Mouse (Mus musculus) neural tube, embryonic 13.5 days (tissue): ENCODE data around the gene Nsmce4a. TPM values are rescaled to one million over a fixed set of nuclear protein-coding genes. Genes with fewer than 3 reads are reported as not detected.
"Not testable (repeated sequence)": the region's sequence is repeated elsewhere in the genome, so short reads cannot be mapped to it uniquely, and the experiment has no call there.

ENCODE experiments used
- ATAC-seq: fragments of 200-750 bp; cut with Nextera tagmentation; 2 replicates; pipeline ENCODE4 v1.8.0; 2017; ENCODE audit warnings: low read depth, mild to moderate bottlenecking, moderate TSS enrichment, moderate library complexity
- H3K27ac ChIP-seq: fragments of 300-500 bp; sonication (generic); replicated peaks from 2 replicates; pipeline ENCODE4 v1.5.1; 2015; ENCODE audit warnings: moderate library complexity, mild to moderate bottlenecking, inconsistent platforms
- H3K27me3 ChIP-seq: fragments of 300-500 bp; sonication (generic); 2 replicates; pipeline ENCODE4 v1.6.1; 2015; ENCODE audit warnings: mild to moderate bottlenecking, inconsistent platforms
- H3K36me3 ChIP-seq: fragments of 300-500 bp; sonication (generic); 2 replicates; pipeline ENCODE4 v1.6.1; 2015; ENCODE audit warnings: mild to moderate bottlenecking, inconsistent platforms
- H3K4me1 ChIP-seq: fragments of 300-500 bp; sonication (generic); replicated peaks from 2 replicates; pipeline ENCODE4 v1.6.1; 2015; ENCODE audit warnings: inconsistent platforms
- H3K4me2 ChIP-seq: fragments of 300-500 bp; sonication (generic); 2 replicates; pipeline ENCODE4 v1.6.1; 2015; ENCODE audit warnings: inconsistent platforms, mild to moderate bottlenecking, moderate library complexity
- H3K4me3 ChIP-seq: fragments of 300-500 bp; sonication (generic); 2 replicates; pipeline ENCODE4 v1.5.1; 2015; ENCODE audit warnings: mild to moderate bottlenecking, inconsistent platforms
- H3K9ac ChIP-seq: fragments of 300-500 bp; sonication (generic); 2 replicates; pipeline ENCODE4 v1.6.1; 2015; ENCODE audit warnings: moderate library complexity, mild to moderate bottlenecking, inconsistent platforms
- H3K9me3 ChIP-seq: fragments of 300-500 bp; sonication (generic); 2 replicates; pipeline ENCODE4 v1.6.1; 2016; ENCODE audit warnings: inconsistent platforms
- WGBS: fragments of 180-500 bp; shearing (Covaris S2); methylation state at CpG from one replicate; pipeline ENCODE4 v1.1.7; 2015; 5-methylcytosine and 5-hydroxymethylcytosine counted together
- polyA plus RNA-seq: library from polyadenylated mRNA; unstranded; fragments of >200 nt; fragmentation: Nextera tagmentation; extraction: Ambion mirVana; gene quantifications from 2 replicates; pipeline ENCODE4 v1.2.1, GENCODE M21; 2015

Gene Nsmce4a
- polyA plus RNA-seq, 1 experiment from 2014 or later, result 107 TPM

DNA sequence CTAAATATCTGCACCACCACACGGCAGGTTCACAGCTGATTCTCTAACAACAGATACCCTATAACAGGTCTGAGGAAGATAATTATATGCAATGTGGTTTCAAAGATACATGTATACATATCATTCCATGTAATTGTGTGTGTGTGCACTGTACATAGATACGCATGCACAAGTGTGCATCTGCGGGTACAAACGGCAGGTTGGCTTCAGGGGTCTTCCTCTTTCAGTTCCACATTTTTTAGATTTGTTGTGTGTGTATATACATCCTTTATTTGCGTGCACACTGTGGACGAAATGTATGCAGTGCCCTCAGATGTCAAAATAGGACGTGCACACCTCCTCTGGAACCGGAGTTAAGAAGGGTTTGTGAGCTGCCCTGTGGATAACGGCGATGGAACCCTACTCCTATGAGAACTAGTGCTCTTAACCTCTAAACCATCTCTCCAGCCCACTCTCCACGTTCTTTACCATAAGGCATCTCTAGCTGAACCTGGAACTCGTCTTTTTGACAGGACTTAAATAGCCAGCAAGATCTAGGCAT lies 25.2 kb downstream of the Nsmce4a start:
- Histone ChIP-seq H3K27me3 (no peaks in the 10 kb centered on the region), H3K9ac (no peak overlapping the region), H3K4me3 (peak overlapping the region; percentile 87), H3K27ac (0 out of 2 replicates have a peak overlapping the region, but pooled peaks have one; percentile 11), H3K4me2 (peak overlapping the region; percentile 75; the same call in 1 of the 2 replicates), H3K36me3 (peaks cover 24% of the 10 kb centered on the region), H3K9me3 (no peaks in the 10 kb centered on the region), H3K4me1 (peaks cover 16% of the 10 kb centered on the region)
- no peak; the same call in 1 of the 2 replicates for ATAC-seq
- WGBS, result 87% methylated on average over 12 of the region's 12 CpGs

DNA sequence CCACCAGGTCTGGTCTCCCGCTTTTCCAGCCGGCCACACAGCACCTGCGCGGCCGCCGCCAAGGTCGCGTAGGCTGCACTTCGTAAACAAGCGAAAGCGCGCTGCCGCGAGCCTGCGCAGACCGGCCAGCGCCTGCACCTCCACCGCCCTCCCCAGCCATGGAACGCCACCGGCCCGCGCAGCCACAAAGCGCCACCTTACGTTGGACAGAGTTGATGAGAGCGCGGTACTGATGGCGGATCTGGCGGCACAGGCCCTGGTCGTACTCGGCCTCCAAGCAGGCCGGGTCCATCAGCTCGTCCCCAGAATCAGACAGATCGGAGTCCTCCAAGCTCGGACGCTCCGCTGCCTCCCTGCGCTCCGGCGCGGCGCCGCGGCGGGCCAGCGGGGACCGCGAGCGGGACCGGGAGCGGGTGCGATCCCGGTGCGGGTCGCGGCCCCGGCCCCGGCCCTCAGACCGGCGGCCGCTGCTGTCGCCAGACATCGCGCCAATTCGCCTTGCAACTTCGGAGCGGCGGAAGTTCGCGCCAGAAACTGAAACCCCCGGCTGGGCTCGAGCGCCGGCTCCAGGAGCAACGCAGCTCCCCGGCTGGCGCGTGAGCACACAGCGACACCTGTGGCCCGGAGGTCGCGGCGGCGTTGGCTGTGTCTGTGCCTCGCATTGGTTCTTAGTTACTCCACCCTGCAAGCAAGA lies 26.0 kb downstream of the Nsmce4a start:
- peak overlapping the region; percentile 90 for H3K9ac ChIP-seq
- H3K36me3 ChIP-seq, result peaks cover 31% of the 10 kb centered on the region
- no peaks in the 10 kb centered on the region for H3K27me3 ChIP-seq
- peak overlapping the region; percentile 75 for H3K4me2 ChIP-seq
- ATAC-seq, result peak; percentile 96
- H3K4me1 ChIP-seq, result peaks cover 16% of the 10 kb centered on the region
- 0% methylated on average over 84 of the region's 84 CpGs for WGBS
- no peaks in the 10 kb centered on the region for H3K9me3 ChIP-seq
- peak overlapping the region; percentile 97 for H3K27ac ChIP-seq
- peak overlapping the region; percentile 87 for H3K4me3 ChIP-seq

DNA sequence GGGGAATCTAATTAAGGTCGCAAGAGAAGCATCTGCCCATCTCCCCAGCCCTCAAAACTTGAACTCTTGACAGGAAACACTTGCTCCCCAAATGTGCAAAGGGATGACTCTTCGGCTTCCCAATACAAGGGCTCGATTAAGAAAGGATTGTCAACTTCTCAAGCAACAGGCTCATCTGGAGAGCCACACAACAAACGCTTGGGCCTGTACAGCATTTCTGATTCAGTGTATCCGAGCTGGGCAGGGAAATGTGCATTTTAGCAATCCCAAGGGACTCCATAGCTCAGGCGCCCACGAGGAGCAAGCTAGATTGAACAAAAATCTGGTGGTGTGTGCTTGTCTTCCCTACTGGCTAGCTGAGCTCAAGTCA lies 26.5 kb downstream of the Nsmce4a start:
- peak overlapping the region; percentile 90 for H3K9ac ChIP-seq
- no peak; the same call in 1 of the 2 replicates for ATAC-seq
- WGBS, result 8% methylated on average over 7 of the region's 7 CpGs

DNA sequence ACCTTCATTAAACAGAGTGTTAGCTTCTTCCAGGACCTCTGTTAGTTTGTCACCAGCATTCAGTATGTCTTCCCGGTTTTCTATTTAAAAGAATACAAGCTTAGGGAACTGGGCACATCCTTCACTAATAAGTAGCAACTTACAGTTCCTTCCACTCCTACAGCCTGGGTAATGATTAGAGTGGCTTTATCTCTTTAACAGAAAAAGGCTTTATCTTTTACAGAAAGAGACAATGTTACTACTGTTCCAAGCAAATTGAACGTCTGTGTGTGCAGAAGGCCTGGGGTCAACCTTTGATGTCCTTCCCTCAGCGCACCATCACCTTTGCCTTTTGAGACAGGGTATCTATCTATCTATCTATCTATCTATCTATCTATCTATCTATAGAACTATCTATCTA lies 27.0 kb downstream of the Nsmce4a start:
- ATAC-seq, result no peak
- WGBS, result 56% methylated on average over 3 of the region's 3 CpGs
- H3K4me3 ChIP-seq, result peak overlapping the region; percentile 87
- peaks cover 16% of the 10 kb centered on the region for H3K4me1 ChIP-seq
- no peaks in the 10 kb centered on the region for H3K27me3 ChIP-seq
- peaks cover 39% of the 10 kb centered on the region for H3K36me3 ChIP-seq
- H3K9me3 ChIP-seq, result no peaks in the 10 kb centered on the region
- peak overlapping the region; percentile 90 for H3K9ac ChIP-seq
- peak overlapping the region; percentile 75 for H3K4me2 ChIP-seq
- H3K27ac ChIP-seq, result peak overlapping the region; percentile 97

More for the DNA sequence above, 26.5 kb downstream of the Nsmce4a start:
- Histone ChIP-seq H3K36me3 (peaks cover 36% of the 10 kb centered on the region), H3K4me1 (peaks cover 16% of the 10 kb centered on the region), H3K4me3 (peak overlapping the region; percentile 87), H3K27me3 (no peaks in the 10 kb centered on the region), H3K27ac (peak overlapping the region; percentile 97), H3K9me3 (no peaks in the 10 kb centered on the region), H3K4me2 (peak overlapping the region; percentile 75)

DNA sequence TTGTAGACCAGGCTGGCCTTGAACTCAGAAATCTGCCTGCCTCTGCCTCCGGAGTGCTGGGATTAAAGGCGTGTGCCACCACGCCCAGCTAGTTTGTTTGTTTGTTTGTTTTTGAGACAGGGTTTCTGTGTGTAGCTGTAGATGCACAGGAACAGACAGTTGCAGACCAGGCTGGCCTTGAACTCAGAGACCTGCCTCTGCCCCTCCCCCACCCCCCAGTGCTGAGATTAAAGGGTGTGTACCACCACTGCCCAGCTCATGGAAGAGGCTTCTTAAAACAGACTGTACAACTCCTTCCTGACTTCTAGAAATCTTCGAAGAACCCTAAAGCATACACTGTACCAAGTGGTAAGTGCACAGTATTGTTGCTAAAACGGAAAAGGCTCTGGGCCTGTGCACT lies 27.5 kb downstream of the Nsmce4a start:
- H3K9me3 ChIP-seq, result no peaks in the 10 kb centered on the region
- H3K4me1 ChIP-seq, result peaks cover 16% of the 10 kb centered on the region
- H3K4me2 ChIP-seq, result peak overlapping the region; percentile 75
- H3K9ac ChIP-seq, result no peak overlapping the region; the same call in 1 of the 2 replicates
- H3K27ac ChIP-seq, result no peak overlapping the region
- H3K27me3 ChIP-seq, result no peaks in the 10 kb centered on the region
- ATAC-seq, result no peak
- no peak overlapping the region for H3K4me3 ChIP-seq
- 94% methylated on average over 5 of the region's 5 CpGs for WGBS
- peaks cover 42% of the 10 kb centered on the region for H3K36me3 ChIP-seq

DNA sequence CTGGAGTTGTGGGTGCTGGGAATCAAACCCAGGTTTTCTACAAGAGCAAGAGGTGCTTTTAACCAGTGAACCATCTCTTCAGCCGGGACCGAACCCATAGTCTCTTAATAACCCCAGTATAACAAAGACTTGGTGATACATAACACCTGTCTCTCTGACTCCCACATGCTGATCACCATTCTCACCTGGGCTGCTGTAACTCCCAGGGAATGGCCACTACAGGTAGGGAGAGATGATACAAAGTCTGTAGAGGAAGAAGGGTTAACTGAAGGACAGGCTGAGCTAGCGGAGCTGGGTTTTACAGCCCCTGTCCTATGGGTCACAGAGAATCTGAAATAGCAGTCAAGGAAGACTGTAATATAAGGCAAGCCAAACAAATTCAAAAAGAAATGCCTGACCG lies 29.7 kb downstream of the Nsmce4a start:
- Histone ChIP-seq H3K4me2 (no peak overlapping the region), H3K4me1 (peaks cover 16% of the 10 kb centered on the region), H3K9me3 (no peaks in the 10 kb centered on the region), H3K27ac (no peak overlapping the region), H3K4me3 (no peak overlapping the region), H3K27me3 (no peaks in the 10 kb centered on the region), H3K36me3 (peaks cover 64% of the 10 kb centered on the region), H3K9ac (no peak overlapping the region)
- ATAC-seq, result no peak
- WGBS, result 95% methylated on average over 4 of the region's 4 CpGs

DNA sequence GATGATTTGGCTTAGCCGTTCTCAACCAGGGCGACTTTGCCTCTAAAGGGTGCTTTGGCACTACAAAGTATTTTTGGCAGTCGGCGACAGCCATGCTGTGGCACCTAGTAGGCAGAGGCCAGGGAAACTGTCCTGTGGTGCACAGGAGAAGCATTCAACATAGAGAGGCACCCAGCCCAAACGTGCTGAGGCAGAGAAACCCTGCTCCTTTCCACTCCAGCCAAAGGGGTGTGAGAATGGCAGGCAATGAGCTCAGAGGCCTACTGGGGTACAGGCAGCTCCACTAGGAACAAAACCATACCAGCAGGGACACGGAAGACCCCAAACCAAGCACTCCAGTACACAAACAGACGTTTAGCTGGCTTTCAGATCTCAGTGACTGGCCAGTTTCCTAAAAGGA lies 32.7 kb downstream of the Nsmce4a start:
- H3K4me2 ChIP-seq, result no peak overlapping the region
- 91% methylated on average over 7 of the region's 7 CpGs for WGBS
- no peak overlapping the region for H3K9ac ChIP-seq
- ATAC-seq, result no peak
- no peaks in the 10 kb centered on the region for H3K9me3 ChIP-seq
- no peaks in the 10 kb centered on the region for H3K27me3 ChIP-seq
- no peak overlapping the region for H3K4me3 ChIP-seq
- H3K36me3 ChIP-seq, result peaks cover 90% of the 10 kb centered on the region
- H3K4me1 ChIP-seq, result peaks cover 3% of the 10 kb centered on the region; the same call in 1 of the 2 replicates
- H3K27ac ChIP-seq, result no peak overlapping the region

DNA sequence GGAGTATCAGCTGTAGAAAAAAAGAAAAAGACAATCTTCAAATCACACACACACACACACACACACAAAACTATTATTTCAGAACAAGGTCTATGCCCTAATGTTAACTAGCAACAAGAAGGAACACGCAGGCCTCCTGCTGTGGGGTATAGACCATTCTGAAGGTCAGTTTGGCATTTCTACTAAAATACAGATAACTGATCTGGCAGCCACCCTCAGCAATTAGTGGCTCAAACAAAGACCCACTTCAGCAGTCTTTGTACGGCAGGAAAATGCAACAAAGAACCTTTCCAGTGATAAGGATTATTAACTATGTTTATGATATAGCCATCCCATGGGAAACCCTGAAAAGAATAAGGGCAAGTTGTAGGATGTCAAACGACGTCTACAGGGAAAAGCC lies 35.9 kb downstream of the Nsmce4a start:
- no peaks in the 10 kb centered on the region for H3K4me1 ChIP-seq
- H3K27ac ChIP-seq, result no peak overlapping the region
- no peak overlapping the region for H3K4me2 ChIP-seq
- no peak for ATAC-seq
- no peak overlapping the region for H3K9ac ChIP-seq
- WGBS, result 93% methylated on average over 4 of the region's 4 CpGs
- no peaks in the 10 kb centered on the region for H3K27me3 ChIP-seq
- H3K36me3 ChIP-seq, result peaks cover 78% of the 10 kb centered on the region
- H3K9me3 ChIP-seq, result no peaks in the 10 kb centered on the region
- no peak overlapping the region for H3K4me3 ChIP-seq

DNA sequence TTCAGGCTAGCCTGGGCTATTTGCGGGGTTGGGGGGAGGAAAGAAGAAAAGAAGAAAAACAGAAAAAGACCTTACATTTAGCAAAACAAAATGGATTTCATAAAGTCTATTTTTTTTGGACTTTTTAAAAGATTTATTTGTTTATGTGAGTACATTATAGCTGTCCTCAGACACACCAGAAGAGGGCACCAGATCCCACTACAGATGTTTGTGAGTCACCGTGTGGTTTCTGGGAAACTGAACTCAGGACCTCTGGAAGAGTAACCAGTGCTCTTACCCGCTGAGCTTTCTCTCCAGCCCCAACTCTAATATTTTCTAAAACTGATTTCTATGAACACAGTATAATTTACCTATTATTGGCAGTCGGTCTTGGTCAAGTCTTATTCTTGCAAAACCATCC lies 37.7 kb downstream of the Nsmce4a start:
- WGBS, result 85% methylated on average over 4 of the region's 4 CpGs
- no peak for ATAC-seq
- H3K36me3 ChIP-seq, result peaks cover 73% of the 10 kb centered on the region

DNA sequence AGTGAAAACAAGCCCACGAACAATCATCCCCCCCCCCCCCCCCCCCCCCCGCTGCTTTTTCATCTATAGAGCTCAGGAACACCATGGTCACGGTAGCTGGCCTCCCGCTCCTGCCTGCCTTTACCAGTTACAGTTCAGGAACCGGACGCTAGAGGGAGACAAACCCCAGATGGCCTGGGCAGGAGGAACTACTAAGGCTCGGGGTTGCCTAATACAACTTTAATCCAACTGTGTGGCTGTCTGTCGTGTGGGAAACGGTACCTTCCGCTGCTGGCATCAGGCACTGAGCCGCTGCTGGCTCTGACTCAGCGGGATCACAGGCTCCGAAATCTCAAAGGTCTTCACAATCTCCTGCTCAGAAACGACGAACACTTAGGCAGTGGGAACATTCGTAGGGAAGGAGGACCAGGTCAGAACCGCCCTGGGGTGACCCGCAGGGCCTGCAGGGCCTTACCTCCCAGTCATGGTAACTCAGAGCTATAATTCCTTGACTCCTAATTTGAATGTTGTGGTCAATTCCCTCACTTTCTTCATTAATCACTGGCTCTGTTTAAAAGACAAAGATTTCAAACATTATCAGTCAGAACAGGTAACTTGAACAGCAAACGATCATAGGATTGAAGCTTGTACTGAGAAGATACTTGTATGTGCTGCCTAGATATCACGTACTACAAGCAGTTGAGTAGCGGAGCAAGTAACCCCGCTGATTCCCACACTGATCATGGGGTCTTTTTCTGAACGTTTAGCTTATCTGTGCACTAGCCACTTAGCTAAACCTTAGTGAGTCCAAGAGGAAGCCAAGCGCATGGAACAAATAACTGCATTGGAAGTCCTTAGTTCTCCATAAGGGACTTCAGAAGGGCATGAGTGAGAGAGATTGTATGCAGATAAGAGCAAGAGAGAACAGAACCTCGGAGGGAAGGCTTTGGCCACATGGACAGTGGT lies 39.3 kb downstream of the Nsmce4a start:
- no peak overlapping the region for H3K4me2 ChIP-seq
- H3K9ac ChIP-seq, result no peak overlapping the region
- no peak overlapping the region for H3K4me3 ChIP-seq
- H3K9me3 ChIP-seq, result no peaks in the 10 kb centered on the region
- peaks cover 64% of the 10 kb centered on the region for H3K36me3 ChIP-seq
- peak; percentile 87 for ATAC-seq
- H3K27me3 ChIP-seq, result no peaks in the 10 kb centered on the region
- 49% methylated on average over 23 of the region's 25 CpGs for WGBS
- H3K27ac ChIP-seq, result no peak overlapping the region; the same call in 1 of the 2 replicates
- H3K4me1 ChIP-seq, result no peaks in the 10 kb centered on the region

More for the DNA sequence above, 37.7 kb downstream of the Nsmce4a start:
- no peaks in the 10 kb centered on the region for H3K9me3 ChIP-seq
- H3K4me2 ChIP-seq, result no peak overlapping the region
- H3K4me1 ChIP-seq, result no peaks in the 10 kb centered on the region
- H3K27me3 ChIP-seq, result no peaks in the 10 kb centered on the region
- H3K4me3 ChIP-seq, result no peak overlapping the region
- H3K27ac ChIP-seq, result no peak overlapping the region
- no peak overlapping the region for H3K9ac ChIP-seq

DNA sequence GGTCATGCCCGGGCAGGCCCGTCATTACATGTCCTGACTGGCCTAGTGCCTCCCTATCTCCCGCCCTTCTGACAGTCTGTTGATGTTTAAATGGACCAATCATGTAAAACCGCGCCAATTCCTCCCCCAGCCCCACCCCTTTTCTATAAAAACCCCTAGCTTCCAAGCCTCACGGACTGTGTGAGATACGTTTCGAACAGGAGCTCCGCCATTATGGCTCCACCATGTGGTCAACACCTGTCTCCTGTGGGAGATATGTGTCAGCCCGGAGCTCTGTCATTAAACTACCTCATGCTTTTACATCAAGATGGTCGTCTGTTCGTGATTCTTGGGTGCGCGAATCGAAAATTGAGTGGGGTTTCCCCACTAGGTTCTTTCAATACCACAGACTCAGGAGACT lies 41.8 kb downstream of the Nsmce4a start:
- not testable (repeated sequence) for H3K9me3 ChIP-seq, H3K4me1 ChIP-seq, H3K27ac ChIP-seq, ATAC-seq, H3K4me3 ChIP-seq, H3K9ac ChIP-seq, H3K27me3 ChIP-seq, H3K4me2 ChIP-seq
- peaks cover 40% of the 10 kb centered on the region for H3K36me3 ChIP-seq
- WGBS, result 92% methylated on average over 15 of the region's 15 CpGs

DNA sequence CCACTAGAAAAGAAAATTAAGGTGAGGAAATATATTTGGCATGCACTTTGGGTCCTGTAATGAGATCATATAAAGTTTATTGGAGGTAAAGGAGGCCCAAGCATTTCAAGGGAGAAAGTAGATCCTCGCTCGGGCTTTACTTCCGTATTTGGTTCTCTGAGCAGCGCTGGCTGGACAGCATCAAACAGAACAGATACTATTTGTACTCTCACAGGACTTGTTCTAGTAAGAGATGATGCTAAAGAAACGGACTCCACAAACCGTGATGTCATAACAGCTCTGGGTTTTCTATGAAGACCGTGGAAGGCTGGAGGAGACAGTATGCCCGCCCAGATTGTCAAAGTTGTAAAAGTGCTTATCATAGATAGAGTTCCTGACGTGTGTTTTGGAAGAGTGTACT lies 45.6 kb downstream of the Nsmce4a start:
- no peak overlapping the region for H3K9ac ChIP-seq
- H3K36me3 ChIP-seq, result peaks cover 18% of the 10 kb centered on the region
- no peak for ATAC-seq
- H3K27ac ChIP-seq, result no peak overlapping the region
- H3K4me1 ChIP-seq, result no peaks in the 10 kb centered on the region
- no peak overlapping the region for H3K4me2 ChIP-seq
- no peaks in the 10 kb centered on the region for H3K9me3 ChIP-seq
- no peaks in the 10 kb centered on the region for H3K27me3 ChIP-seq
- 88% methylated on average over 9 of the region's 9 CpGs for WGBS
- no peak overlapping the region for H3K4me3 ChIP-seq
